Mouse (Mus musculus): ENCODE measurements around the gene Slc22a3.

DNA sequence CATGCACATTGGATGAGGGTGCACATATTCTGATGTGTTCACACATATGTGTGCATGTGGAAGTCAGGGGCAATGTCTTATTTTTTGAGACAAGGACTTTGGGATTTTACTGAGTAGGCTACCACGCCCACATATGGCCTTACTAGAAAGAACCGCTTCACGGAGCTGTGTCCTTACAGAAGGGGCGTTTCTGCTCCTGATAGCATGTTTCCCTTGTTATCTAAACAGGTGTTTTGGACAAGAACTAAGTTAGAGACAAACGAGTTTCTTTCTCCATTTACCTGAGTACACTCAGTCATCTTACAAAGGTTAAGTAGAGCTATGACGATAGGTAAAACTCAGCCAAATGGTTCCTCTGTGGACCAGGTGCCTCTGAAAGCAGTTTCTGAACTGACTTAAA is 1.8 kb downstream of the Slc22a3 start:
- TF ChIP-seq GATA1 (IDR thresholded peaks at IDR 0.05; ENCODE audit: low read length) (no peak), TAL1 (IDR thresholded peaks at IDR 0.05; ENCODE audit: low read length) (no peak)
